Mouse (Mus musculus): ENCODE results near the gene Frem1.

GRCm38 (mm10) chr4:82990973-82991695, 61.0 kb downstream of the Frem1 start:
- TF ChIP-seq CTCF (IDR thresholded peaks at IDR 0.05; ENCODE audit: extremely low read depth, insufficient read depth, insufficient read length, insufficient replicate concordance) (no peak), POLR2A (IDR thresholded peaks at IDR 0.05; ENCODE audit: low read depth, low read length) (no peak)

All from spleen, adult 2 months (tissue).